Mouse (Mus musculus) embryonic facial prominence, embryonic 14.5 days (tissue): ENCODE measurements at regions not wholly inside any gene's neighbourhood (a gene's known extent, or its start where the extent isn't known, plus 50 kb on each side); places are given as distances from the start of the nearest gene placed in this dataset.

Source experiments
- ATAC-seq: fragments of 200-750 bp; cut with Nextera tagmentation; 2 replicates; pipeline ENCODE4 v1.8.0; 2017; ENCODE audit warnings: low read depth, moderate number of reproducible peaks, moderate TSS enrichment
- DNase-seq: peaks from one replicate; pipeline ENCODE4 v3.0.0-alpha.2; 2015; ENCODE audit warnings: low spot score
- H3K27ac ChIP-seq: fragments of 300-500 bp; sonication (generic); replicated peaks from 2 replicates; pipeline ENCODE4 v1.5.1; 2014; ENCODE audit warnings: low read depth, mild to moderate bottlenecking, low read length, moderate library complexity
- H3K27me3 ChIP-seq: fragments of 300-500 bp; sonication (generic); replicated peaks from 2 replicates; pipeline ENCODE4 v1.6.1; 2014; ENCODE audit warnings: low read length; ENCODE audit not compliant: control insufficient read depth, insufficient read depth
- H3K36me3 ChIP-seq: fragments of 300-500 bp; sonication (generic); 2 replicates; pipeline ENCODE4 v1.6.1; 2014; ENCODE audit warnings: low read length, mixed read lengths; ENCODE audit not compliant: control insufficient read depth, insufficient read depth
- H3K4me1 ChIP-seq: fragments of 300-500 bp; sonication (generic); 2 replicates; pipeline ENCODE4 v1.6.1; 2014; ENCODE audit warnings: antibody characterized with exemption, low read length; ENCODE audit not compliant: control insufficient read depth, insufficient read depth
- H3K4me2 ChIP-seq: fragments of 300-500 bp; sonication (generic); 2 replicates; pipeline ENCODE4 v1.6.1; 2014; ENCODE audit warnings: low read depth, mild to moderate bottlenecking, low read length, moderate library complexity, mixed read lengths
- H3K4me3 ChIP-seq: fragments of 300-500 bp; sonication (generic); 2 replicates; pipeline ENCODE4 v1.5.1; 2014; ENCODE audit warnings: low read depth, mild to moderate bottlenecking, low read length
- H3K9ac ChIP-seq: fragments of 300-500 bp; sonication (generic); 2 replicates; pipeline ENCODE4 v1.6.1; 2014; ENCODE audit warnings: low read depth, mild to moderate bottlenecking, low read length, moderate library complexity, mixed read lengths
- H3K9me3 ChIP-seq: fragments of 300-500 bp; sonication (generic); 2 replicates; pipeline ENCODE4 v1.6.1; 2016; ENCODE audit warnings: low read length; ENCODE audit not compliant: control insufficient read depth
- WGBS: fragments of 180-500 bp; shearing (Covaris S2); extraction: QIAGEN DNeasy Blood & Tissue Kit; methylation state at CpG from one replicate; pipeline ENCODE4 v1.1.7; 2014; 5-methylcytosine and 5-hydroxymethylcytosine counted together

- Histone ChIP-seq H3K36me3 (no peaks in the 10 kb centered on the region), H3K9me3 (no peaks in the 10 kb centered on the region), H3K4me1 (no peaks in the 10 kb centered on the region), H3K27me3 (no peaks in the 10 kb centered on the region), H3K9ac (no peak overlapping the region), H3K27ac (no peak overlapping the region), H3K4me2 (no peak overlapping the region), H3K4me3 (no peak overlapping the region)
- WGBS: 86% methylated on average over 2 of the region's 2 CpGs
- no peak for DNase-seq
- ATAC-seq: no peak
These were observed 105.8 kb upstream of the Gm5152 start for GRCm38 (mm10) chr5:10352126-10352525.

- no peak overlapping the region for H3K9ac ChIP-seq
- 70% methylated on average over 2 of the region's 2 CpGs for WGBS
- H3K27ac ChIP-seq: no peak overlapping the region
- no peaks in the 10 kb centered on the region for H3K9me3 ChIP-seq
- DNase-seq (no peak), ATAC-seq (no peak)
- no peak overlapping the region for H3K4me3 ChIP-seq
- H3K27me3 ChIP-seq: no peaks in the 10 kb centered on the region
- no peak overlapping the region for H3K4me2 ChIP-seq
- H3K4me1 ChIP-seq: no peaks in the 10 kb centered on the region
- no peaks in the 10 kb centered on the region for H3K36me3 ChIP-seq
These were observed 74.3 kb upstream of the Gm5152 start for GRCm38 (mm10) chr5:10320611-10321010.
